Comparison of ENCODE assay signal across 11 mouse cellular contexts in genomic region chr1:109983537-109983912, GRCm38 (mm10). TPM values are rescaled to one million over a fixed set of nuclear protein-coding genes. Genes with fewer than 3 reads are reported as not detected.
DNase-seq lines count a peak whose midpoint lies in the region; ATAC-seq and TF ChIP-seq lines count a peak whose summit lies in the region.
"Had no signal": no experiment of that assay in that cellular context is flagged by ENCODE, and none has a peak within 500 bp of the region (broad histone marks: within the 10 kb centered on the region; RNA-seq: fewer than 3 reads in every experiment).

No protein-coding gene starts in this region.

- in situ Hi-C loops in ES-E14 (cut with MboI; ENCODE audit: low sequenced_read_pairs in 2 of 2, unreplicated experiment in 2 of 2): no loop called here

- no peaks in the 10 kb centered on the region for H3K4me1 ChIP-seq in ES-E14 (ENCODE audit: control insufficient read depth in 2 of 2, insufficient read depth in 2 of 2, low read length in 2 of 2, poor library complexity in 1 of 2)
- peaks cover 37% of the 10 kb centered on the region for H3K4me1 ChIP-seq in forebrain, embryonic 10.5 days
- H3K4me1 ChIP-seq in limb, embryonic 12.5 days (replicated peaks): no peaks in the 10 kb centered on the region; the same call in 1 of the 2 replicates
- H3K4me1 ChIP-seq: liver, embryonic 15.5 days had no signal

- H3K27me3 ChIP-seq in forebrain, embryonic 10.5 days (ENCODE audit: poor library complexity, severe bottlenecking): peaks cover 11% of the 10 kb centered on the region
- H3K27me3 ChIP-seq in limb, embryonic 12.5 days: peaks cover 17% of the 10 kb centered on the region

- H3K27ac ChIP-seq in ES-E14 (ENCODE audit: insufficient read depth, low read depth, low read length, poor library complexity, severe bottlenecking): no peak overlapping the region
- H3K27ac ChIP-seq in forebrain, embryonic 10.5 days: peak overlapping the region; percentile 86
- H3K27ac ChIP-seq in limb, embryonic 12.5 days: no peak overlapping the region
- H3K27ac ChIP-seq: liver, embryonic 15.5 days had no signal

- H3K4me3 ChIP-seq in ES-E14 (ENCODE audit: insufficient read depth in 1 of 2, low read depth in 1 of 2, low read length in 2 of 2, poor library complexity in 1 of 2, severe bottlenecking in 1 of 2): peak overlapping the region; percentile 67 to 75; a peak in 2 of 4 replicates
- peak overlapping the region; percentile 70 for H3K4me3 ChIP-seq in forebrain, embryonic 10.5 days
- H3K4me3 ChIP-seq in limb, embryonic 12.5 days (replicated peaks): peak overlapping the region; percentile 51; the same call in 1 of the 2 replicates
- H3K4me3 ChIP-seq: liver, embryonic 15.5 days had no signal

- no peak for DNase-seq in frontal cortex, postnatal 14 days (ENCODE audit: low spot score in 2 of 2)
- DNase-seq in ES-E14 (ENCODE audit: low read depth, low spot score): no peak
- peak; percentile 24 for DNase-seq in forebrain, embryonic 10.5 days (ENCODE audit: extremely low spot score, low spot score)
- DNase-seq in adrenal gland, adult (ENCODE audit: inconsistent age in 2 of 2, low spot score in 1 of 2): no peak
- DNase-seq in lung, postnatal 10 days: no peak
- DNase-seq: thymus, postnatal 25 days had no signal

- WGBS in forebrain, embryonic 10.5 days: 8% methylated on average over 6 of the region's 6 CpGs
- WGBS in limb, embryonic 12.5 days: 28% methylated on average over 6 of the region's 6 CpGs

- no peak overlapping the region for H3K9ac ChIP-seq in ES-E14 (ENCODE audit: insufficient read depth, low read depth, low read length, poor library complexity, severe bottlenecking)
- H3K9ac ChIP-seq in limb, embryonic 12.5 days (replicated peaks): no peak overlapping the region
- H3K9ac ChIP-seq: liver, embryonic 15.5 days had no signal

- ATAC-seq in frontal cortex, adult (ENCODE audit: low TSS enrichment): peak; percentile 8; the same call in 1 of the 2 replicates
- no peak for ATAC-seq in limb, embryonic 12.5 days (ENCODE audit: insufficient number of reproducible peaks, insufficient read depth, low FRiP score, low TSS enrichment, low read depth)
- ATAC-seq in inflammation-experienced regulatory T-cells, adult 6 months: no peak

- no peaks in the 10 kb centered on the region for H3K36me3 ChIP-seq in ES-E14 (ENCODE audit: control insufficient read depth, insufficient read depth, low read length, poor library complexity, severe bottlenecking)
- no peaks in the 10 kb centered on the region for H3K36me3 ChIP-seq in forebrain, embryonic 10.5 days (replicated peaks)
- no peaks in the 10 kb centered on the region for H3K36me3 ChIP-seq in limb, embryonic 12.5 days
- H3K36me3 ChIP-seq: liver, embryonic 15.5 days had no signal

- peak overlapping the region; percentile 94 for H3K4me2 ChIP-seq in limb, embryonic 12.5 days

- no peaks in the 10 kb centered on the region for H3K9me3 ChIP-seq in ES-E14 (ENCODE audit: control insufficient read depth, insufficient read depth, low read depth, low read length)
- no peaks in the 10 kb centered on the region for H3K9me3 ChIP-seq in forebrain, embryonic 10.5 days
- no peaks in the 10 kb centered on the region for H3K9me3 ChIP-seq in limb, embryonic 12.5 days
- H3K9me3 ChIP-seq: liver, embryonic 15.5 days had no signal

TF ChIP-seq in ES-E14, 5 proteins besides CTCF, POLR2A, EP300 and RAD21:
- TF ChIP-seq HCFC1 (IDR thresholded peaks at IDR 0.05; ENCODE audit: borderline replicate concordance, insufficient read depth, low read length): no peak
- TF ChIP-seq MAFK (IDR thresholded peaks at IDR 0.05; ENCODE audit: insufficient read depth, low read depth, low read length): no peak
- TF ChIP-seq ZC3H11A (IDR thresholded peaks at IDR 0.05; ENCODE audit: borderline replicate concordance, low read depth, low read length): no peak
- no peak for TF ChIP-seq CHD2 (IDR thresholded peaks at IDR 0.05; ENCODE audit: low read depth, low read length)
- TF ChIP-seq ZNF384 (IDR thresholded peaks at IDR 0.05; ENCODE audit: low read depth, low read length): no peak

RNA-seq across cellular contexts. Expression of gene Cdh7, which starts 1.3 kb away (rescaled TPM):
- not detected in 2 replicates for total RNA-seq in ES-E14 (2012; rRNA removed)
- 3.3 and 6.4 TPM in 2 replicates for polyA plus RNA-seq in forebrain, embryonic 10.5 days (2016; fragmentation: Nextera tagmentation; extraction: Ambion mirVana)
- polyA plus RNA-seq in limb, embryonic 12.5 days (2016; fragmentation: Nextera tagmentation; extraction: Ambion mirVana): 0.59 and 1.1 TPM in 2 replicates
- under 1 TPM in 1 of 3 experiments, not detected in 2; 0.19 TPM for polyA plus RNA-seq in inflammation-experienced regulatory T-cells, adult 6 months (2017; shearing (Covaris generic))
- total RNA-seq: neutrophil, adult 5-6 weeks had no signal
- polyA plus RNA-seq: liver, embryonic 15.5 days had no signal
